Mouse (Mus musculus) ES-Bruce4 (cell line): ENCODE measurements around the gene Kdr. TPM values are rescaled to one million over a fixed set of nuclear protein-coding genes. Genes with fewer than 3 reads are reported as not detected.

Experiments
- H3K27ac ChIP-seq: 2 replicates; pipeline ENCODE4 v1.5.1; 2012; ENCODE audit warnings: low read length, inconsistent platforms; ENCODE audit not compliant: insufficient read depth
- H3K27me3 ChIP-seq: 2 replicates; pipeline ENCODE4 v1.6.1; 2012; ENCODE audit warnings: mild to moderate bottlenecking, low read length, inconsistent platforms; ENCODE audit not compliant: control insufficient read depth, poor library complexity, insufficient read depth, severe bottlenecking
- H3K36me3 ChIP-seq: 2 replicates; pipeline ENCODE4 v1.6.1; 2012; ENCODE audit warnings: inconsistent platforms, mild to moderate bottlenecking, low read length, moderate library complexity; ENCODE audit not compliant: control insufficient read depth, poor library complexity, insufficient read depth, severe bottlenecking
- H3K4me1 ChIP-seq: one replicate; pipeline ENCODE4 v1.8.1; 2011; ENCODE audit warnings: low read length; ENCODE audit not compliant: control insufficient read depth, insufficient read depth
- H3K4me3 ChIP-seq: 2 replicates; pipeline ENCODE4 v1.5.1; 2011; ENCODE audit warnings: low read depth, mild to moderate bottlenecking, low read length
- H3K9ac ChIP-seq: 2 replicates; pipeline ENCODE4 v1.6.1; 2012; ENCODE audit warnings: low read depth, mild to moderate bottlenecking, inconsistent platforms; ENCODE audit not compliant: poor library complexity, severe bottlenecking
- H3K9me3 ChIP-seq: replicated peaks from 2 replicates; pipeline ENCODE4 v1.6.1; 2012; ENCODE audit warnings: mild to moderate bottlenecking, low read length, inconsistent platforms; ENCODE audit not compliant: control insufficient read depth, poor library complexity, insufficient read depth, severe bottlenecking
- CTCF ChIP-seq: IDR thresholded peaks from one replicate; pipeline ENCODE4 v1.8.1; 2011; ENCODE audit warnings: low read depth, low read length
- EP300 ChIP-seq: IDR thresholded peaks from 2 replicates; pipeline ENCODE4 v1.6.1; 2011; ENCODE audit warnings: low read depth, low read length; ENCODE audit not compliant: insufficient read depth
- POLR2A ChIP-seq: IDR thresholded peaks from one replicate; pipeline ENCODE4 v1.8.1; 2011; ENCODE audit warnings: low read length; ENCODE audit not compliant: insufficient read depth
- polyA plus RNA-seq: library from polyadenylated mRNA; stranded (reverse); fragments of >200 nt; gene quantifications from 2 replicates; pipeline ENCODE4 v1.2.4, GENCODE M21; 2011; ENCODE audit warnings: low read depth; ENCODE audit not compliant: missing spikeins, insufficient read depth, insufficient read length

Gene Kdr
- polyA plus RNA-seq, 1 experiment = 0.46 TPM

GRCm38 (mm10) chr5:75979108-75979507 lies 850 bp upstream of the Kdr start:
- no peak overlapping the region for H3K27ac ChIP-seq
- H3K9me3 ChIP-seq = no peaks in the 10 kb centered on the region
- H3K27me3 ChIP-seq = peaks cover 13% of the 10 kb centered on the region
- no peaks in the 10 kb centered on the region for H3K36me3 ChIP-seq
- peak overlapping the region; percentile 83 for H3K4me3 ChIP-seq
- no peaks in the 10 kb centered on the region for H3K4me1 ChIP-seq
- TF ChIP-seq POLR2A = no peak
- no peak for TF ChIP-seq EP300
- TF ChIP-seq CTCF = no peak
- H3K9ac ChIP-seq = no peak overlapping the region

DNA sequence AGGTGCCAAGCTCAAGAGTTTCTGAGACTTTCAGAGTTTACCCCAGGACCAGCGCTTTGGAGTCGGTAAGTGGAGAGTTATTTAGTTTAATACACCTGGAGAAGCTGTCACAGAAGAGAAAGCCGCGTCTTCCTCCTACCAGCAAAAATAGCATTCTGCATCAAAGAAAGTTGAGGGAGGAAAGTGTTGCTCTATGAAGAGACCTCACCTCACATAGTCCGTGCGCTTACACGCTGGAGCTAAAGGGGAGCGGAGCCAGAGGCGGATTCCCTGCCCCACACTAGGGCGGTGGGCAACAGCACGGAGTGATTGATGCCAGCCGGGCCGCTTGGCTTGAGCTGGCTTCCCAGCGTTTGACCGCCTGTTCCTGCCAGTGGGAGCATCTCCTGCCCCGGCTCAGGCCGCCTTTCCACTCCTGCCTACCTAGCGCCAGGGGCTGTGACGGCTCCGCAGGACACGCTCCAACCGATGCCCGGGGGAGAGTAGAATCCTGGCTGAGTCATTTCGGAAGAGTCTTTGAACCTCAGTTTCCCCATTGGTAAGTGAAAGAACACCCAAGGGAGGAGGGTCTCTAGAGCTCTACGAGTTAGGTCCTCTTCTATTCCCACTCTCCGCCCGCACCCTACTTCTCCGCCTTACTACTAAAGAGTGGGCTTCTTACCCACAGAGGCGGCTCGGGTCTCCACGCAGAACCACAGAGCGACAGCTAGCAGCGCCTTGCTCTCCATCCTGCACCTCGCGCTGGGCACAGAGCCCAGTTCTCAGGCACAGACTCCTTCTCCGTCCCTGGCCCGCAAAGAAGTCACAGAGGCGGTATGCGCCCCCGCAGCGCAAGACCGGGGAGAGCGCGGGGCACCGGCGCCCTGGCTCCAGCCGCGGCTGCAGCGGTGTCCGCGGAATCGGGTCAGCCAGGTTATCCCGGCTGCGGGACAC lies 551 bp downstream of the Kdr start:
- TF ChIP-seq EP300 (no peak), POLR2A (no peak), CTCF (no peak)
- H3K36me3 ChIP-seq = no peaks in the 10 kb centered on the region
- no peak overlapping the region for H3K27ac ChIP-seq
- peak overlapping the region; percentile 83 for H3K4me3 ChIP-seq
- peaks cover 13% of the 10 kb centered on the region for H3K27me3 ChIP-seq
- H3K4me1 ChIP-seq = no peaks in the 10 kb centered on the region
- peak overlapping the region; percentile 47; the same call in 1 of the 2 replicates for H3K9ac ChIP-seq
- H3K9me3 ChIP-seq = no peaks in the 10 kb centered on the region

DNA sequence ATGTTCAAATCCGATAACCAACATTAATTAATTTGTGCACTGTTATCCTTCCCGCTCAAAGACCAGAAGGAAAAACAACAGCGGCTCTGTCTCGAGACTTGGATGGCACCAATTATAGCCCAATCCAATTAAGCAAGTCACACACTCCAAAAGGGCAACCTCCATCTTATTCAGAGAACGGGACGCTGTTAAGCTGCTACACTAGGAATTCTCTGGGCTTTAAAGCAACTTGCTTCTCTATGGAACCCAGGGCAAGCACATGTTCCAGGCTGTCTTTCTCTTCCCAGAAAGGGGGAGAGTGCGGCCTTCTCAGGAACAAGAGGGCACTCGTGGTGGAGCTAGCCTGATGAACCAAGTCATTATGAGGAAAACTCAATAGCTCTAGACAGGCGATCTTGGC lies 1.6 kb downstream of the Kdr start:
- Histone ChIP-seq H3K9ac (no peak overlapping the region), H3K9me3 (no peaks in the 10 kb centered on the region), H3K36me3 (no peaks in the 10 kb centered on the region), H3K27me3 (peaks cover 13% of the 10 kb centered on the region), H3K27ac (no peak overlapping the region), H3K4me3 (no peak overlapping the region), H3K4me1 (no peaks in the 10 kb centered on the region)
- TF ChIP-seq POLR2A = no peak
- TF ChIP-seq EP300 = no peak
- TF ChIP-seq CTCF = no peak

DNA sequence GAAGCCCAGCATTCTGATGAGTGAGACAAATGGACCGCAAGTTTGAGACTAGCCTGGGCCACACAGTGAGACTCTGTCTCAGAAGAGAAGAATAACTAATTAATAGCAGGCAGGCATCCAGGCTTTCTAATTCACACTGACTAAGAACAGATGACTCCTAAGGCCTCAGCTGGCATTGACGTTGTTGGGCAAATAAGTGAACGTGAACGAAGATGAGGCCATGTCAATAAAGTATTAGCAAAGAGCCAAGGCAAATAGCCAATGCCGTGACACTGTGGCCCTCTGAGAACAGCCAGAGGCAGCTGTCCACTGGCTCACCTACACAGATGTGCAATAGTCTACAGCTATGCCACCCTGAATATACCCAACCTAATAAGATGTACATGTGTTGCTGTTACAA lies 2.9 kb downstream of the Kdr start:
- TF ChIP-seq CTCF (no peak), EP300 (no peak), POLR2A (no peak)
- no peak overlapping the region for H3K27ac ChIP-seq
- no peaks in the 10 kb centered on the region for H3K9me3 ChIP-seq
- no peak overlapping the region for H3K9ac ChIP-seq
- H3K4me1 ChIP-seq = no peaks in the 10 kb centered on the region
- H3K27me3 ChIP-seq = peaks cover 13% of the 10 kb centered on the region
- H3K36me3 ChIP-seq = no peaks in the 10 kb centered on the region
- no peak overlapping the region for H3K4me3 ChIP-seq

DNA sequence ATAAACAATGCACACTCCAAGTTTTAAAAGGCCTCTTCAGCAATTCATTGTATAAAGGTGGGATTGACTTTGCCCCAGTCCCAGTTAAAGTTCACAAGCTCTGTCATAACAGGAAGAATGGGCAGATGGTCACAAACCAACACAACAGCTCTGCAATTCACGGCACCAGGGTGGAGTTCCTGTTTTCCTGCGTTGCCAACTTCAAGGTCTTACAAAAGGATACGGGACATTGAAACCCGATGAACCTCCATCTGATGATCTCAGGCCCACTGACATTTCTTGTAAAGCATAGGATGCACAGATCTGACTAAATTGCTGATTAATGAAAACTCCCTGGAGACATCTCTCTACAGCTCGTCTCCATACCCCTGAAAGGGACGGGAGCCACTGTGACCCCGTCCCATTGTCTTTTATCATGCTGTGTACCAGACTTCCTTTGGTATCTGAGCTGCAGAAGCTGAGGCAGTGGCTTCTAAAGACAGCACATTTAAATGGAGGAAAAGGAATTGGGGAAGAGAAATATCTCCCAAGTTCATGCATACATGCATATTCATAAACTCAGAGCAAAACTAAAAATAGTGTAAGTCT lies 3.6 kb downstream of the Kdr start:
- H3K27ac ChIP-seq = no peak overlapping the region
- TF ChIP-seq POLR2A (no peak), CTCF (no peak), EP300 (no peak)
- peaks cover 12% of the 10 kb centered on the region for H3K27me3 ChIP-seq
- H3K4me1 ChIP-seq = no peaks in the 10 kb centered on the region
- no peak overlapping the region for H3K4me3 ChIP-seq
- no peaks in the 10 kb centered on the region for H3K9me3 ChIP-seq
- no peaks in the 10 kb centered on the region for H3K36me3 ChIP-seq
- no peak overlapping the region for H3K9ac ChIP-seq

DNA sequence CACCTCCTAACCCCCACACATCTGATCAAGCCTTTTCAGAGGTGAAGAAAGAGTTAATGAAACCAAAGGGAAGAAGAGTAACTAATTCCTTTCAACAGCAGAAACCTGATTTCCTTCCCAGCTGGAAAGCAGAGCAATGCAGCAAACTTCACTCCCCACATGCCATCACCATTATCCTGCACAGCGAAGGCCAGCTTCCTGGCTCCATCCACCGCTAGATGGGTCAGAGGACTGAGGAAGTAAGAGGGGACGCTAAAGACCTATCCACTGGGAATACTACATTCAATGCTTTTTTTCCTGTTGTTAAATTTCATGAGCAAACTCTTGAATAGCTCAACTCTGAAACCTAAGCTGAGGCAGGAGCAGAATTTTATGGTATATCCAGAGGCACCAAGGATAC lies 8.4 kb downstream of the Kdr start:
- TF ChIP-seq POLR2A = no peak
- no peak for TF ChIP-seq CTCF
- TF ChIP-seq EP300 = no peak
- no peaks in the 10 kb centered on the region for H3K9me3 ChIP-seq
- H3K9ac ChIP-seq = no peak overlapping the region

More for the DNA sequence above, 8.4 kb downstream of the Kdr start:
- Histone ChIP-seq H3K4me3 (no peak overlapping the region), H3K4me1 (no peaks in the 10 kb centered on the region), H3K36me3 (no peaks in the 10 kb centered on the region), H3K27me3 (no peaks in the 10 kb centered on the region), H3K27ac (no peak overlapping the region)
